Comparison of ENCODE assay signal across 18 mouse cellular contexts in the genomic region with DNA sequence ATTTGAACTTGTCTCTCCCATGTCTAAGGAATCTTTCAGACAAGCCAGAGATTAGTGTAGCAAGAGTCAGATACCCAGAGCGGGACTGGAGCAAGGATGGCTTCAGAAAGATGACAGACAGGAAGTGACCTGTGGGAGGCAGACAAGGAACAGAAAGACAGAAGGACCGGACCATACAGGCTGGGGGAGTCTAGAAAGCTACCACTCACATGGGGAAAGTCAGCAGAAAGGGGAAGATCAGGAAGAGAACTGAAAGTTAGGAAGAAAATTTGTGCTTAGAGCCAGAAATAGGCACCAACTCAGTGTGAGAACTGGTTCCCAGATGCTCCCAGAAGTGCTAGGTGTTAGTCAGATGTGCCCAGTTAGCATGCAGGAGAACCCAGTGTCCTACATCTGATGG.
DNase-seq lines count a peak whose midpoint lies in the region; ATAC-seq and TF ChIP-seq lines count a peak whose summit lies in the region.
"Had no signal": no experiment of that assay in that cellular context is flagged by ENCODE, and none has a peak within 500 bp of the region (broad histone marks: within the 10 kb centered on the region; RNA-seq: fewer than 3 reads in every experiment).

No protein-coding gene starts in this region.

- no peaks in the 10 kb centered on the region for H3K9me3 ChIP-seq in heart, embryonic 10.5 days
- no peaks in the 10 kb centered on the region for H3K9me3 ChIP-seq in kidney, embryonic 15.5 days (replicated peaks)
- no peaks in the 10 kb centered on the region for H3K9me3 ChIP-seq in limb, embryonic 10.5 days (replicated peaks)
- H3K9me3 ChIP-seq in stomach, postnatal 0 days (ENCODE audit: control insufficient read depth, low read length): no peaks in the 10 kb centered on the region
- H3K9me3 ChIP-seq: liver, embryonic 12.5 days; stomach, embryonic 15.5 days had no signal

- intact Hi-C loops in heart, postnatal 36 days (cut with DNase I): no loop called here

- no peak for ATAC-seq in kidney, embryonic 15.5 days (replicated peaks; ENCODE audit: low FRiP score)
- ATAC-seq in stomach, postnatal 0 days (ENCODE audit: low FRiP score, low TSS enrichment): no peak
- ATAC-seq: forebrain, embryonic 16.5 days; intestine, embryonic 16.5 days; liver, embryonic 12.5 days; lung, postnatal 0 days had no signal

- H3K4me2 ChIP-seq in kidney, embryonic 15.5 days: no peak overlapping the region
- no peak overlapping the region for H3K4me2 ChIP-seq in stomach, postnatal 0 days (replicated peaks; ENCODE audit: low read depth)
- H3K4me2 ChIP-seq: hindbrain, embryonic 14.5 days; liver, embryonic 12.5 days; stomach, embryonic 15.5 days had no signal

- no peak overlapping the region for H3K9ac ChIP-seq in kidney, embryonic 15.5 days
- no peak overlapping the region for H3K9ac ChIP-seq in stomach, postnatal 0 days (ENCODE audit: low read length)
- H3K9ac ChIP-seq: hindbrain, embryonic 14.5 days; liver, embryonic 12.5 days; stomach, embryonic 15.5 days had no signal

- H3K4me3 ChIP-seq in heart, embryonic 10.5 days: no peak overlapping the region
- H3K4me3 ChIP-seq in kidney, embryonic 15.5 days (replicated peaks): no peak overlapping the region
- no peak overlapping the region for H3K4me3 ChIP-seq in limb, embryonic 10.5 days
- no peak overlapping the region for H3K4me3 ChIP-seq in stomach, postnatal 0 days (ENCODE audit: low read depth, low read length)
- H3K4me3 ChIP-seq: erythroblast, embryonic 14.5 days; liver, embryonic 12.5 days; stomach, embryonic 15.5 days had no signal

- H3K36me3 ChIP-seq in heart, embryonic 10.5 days: no peaks in the 10 kb centered on the region
- H3K36me3 ChIP-seq in kidney, embryonic 15.5 days: no peaks in the 10 kb centered on the region
- peaks cover 30% of the 10 kb centered on the region for H3K36me3 ChIP-seq in limb, embryonic 10.5 days
- no peaks in the 10 kb centered on the region for H3K36me3 ChIP-seq in stomach, postnatal 0 days (ENCODE audit: control insufficient read depth, insufficient read depth, low read length)
- H3K36me3 ChIP-seq: liver, embryonic 12.5 days; stomach, embryonic 15.5 days had no signal

- DNase-seq in heart, embryonic 10.5 days (ENCODE audit: low spot score): no peak
- no peak for DNase-seq in heart, postnatal 36 days
- DNase-seq in kidney, adult 8-10 months: no peak
- DNase-seq in limb, embryonic 10.5 days (ENCODE audit: low spot score): no peak
- DNase-seq in stomach, postnatal 0 days (ENCODE audit: low spot score): no peak
- DNase-seq in urinary bladder, postnatal 36 days (ENCODE audit: low spot score in 2 of 2): no peak
- no peak for DNase-seq in embryo, embryonic 9.5 days (ENCODE audit: extremely low spot score)
- DNase-seq: cerebellum, postnatal 10 days; kidney, postnatal 36 days; thymus, postnatal 14 days had no signal

- H3K27ac ChIP-seq in heart, embryonic 10.5 days: peak overlapping the region; percentile 89
- H3K27ac ChIP-seq in kidney, embryonic 15.5 days: 0 out of 2 replicates have a peak overlapping the region, but pooled peaks have one; percentile 41
- H3K27ac ChIP-seq in limb, embryonic 10.5 days: peak overlapping the region; percentile 71
- H3K27ac ChIP-seq in stomach, postnatal 0 days (replicated peaks): peak overlapping the region; percentile 61; the same call in 1 of the 2 replicates
- H3K27ac ChIP-seq: hindbrain, embryonic 14.5 days; liver, embryonic 12.5 days; stomach, embryonic 15.5 days had no signal

- no peak for TF ChIP-seq EP300 in stomach, postnatal 0 days (optimal IDR thresholded peaks at IDR 0.05)

- TF ChIP-seq CTCF in stomach, postnatal 0 days (IDR thresholded peaks at IDR 0.05; ENCODE audit: low read depth): no peak

- H3K27me3 ChIP-seq in heart, embryonic 10.5 days (ENCODE audit: insufficient read depth, poor library complexity, severe bottlenecking): no peaks in the 10 kb centered on the region
- no peaks in the 10 kb centered on the region for H3K27me3 ChIP-seq in kidney, embryonic 15.5 days
- H3K27me3 ChIP-seq in limb, embryonic 10.5 days (ENCODE audit: low read depth, poor library complexity, severe bottlenecking): no peaks in the 10 kb centered on the region
- H3K27me3 ChIP-seq in stomach, postnatal 0 days (ENCODE audit: control insufficient read depth, insufficient read depth, low read length): no peaks in the 10 kb centered on the region
- H3K27me3 ChIP-seq: stomach, embryonic 15.5 days had no signal

- 52% methylated on average over 2 of the region's 2 CpGs for WGBS in heart, embryonic 10.5 days
- 62% methylated on average over 2 of the region's 2 CpGs for WGBS in kidney, embryonic 15.5 days
- WGBS in limb, embryonic 10.5 days: 77% methylated on average over 2 of the region's 2 CpGs
- 72% methylated on average over 2 of the region's 2 CpGs for WGBS in stomach, postnatal 0 days

- peaks cover 82% of the 10 kb centered on the region for H3K4me1 ChIP-seq in heart, embryonic 10.5 days
- H3K4me1 ChIP-seq in kidney, embryonic 15.5 days: peaks cover 46% of the 10 kb centered on the region
- H3K4me1 ChIP-seq in limb, embryonic 10.5 days: peaks cover 70% of the 10 kb centered on the region
- no peaks in the 10 kb centered on the region for H3K4me1 ChIP-seq in stomach, postnatal 0 days (replicated peaks; ENCODE audit: control insufficient read depth, insufficient read depth)
